Mouse (Mus musculus) embryonic fibroblast, embryonic 13.5 days (primary cell): ENCODE measurements around the gene Fra10ac1.

ENCODE experiments used
- CTCF ChIP-seq: IDR thresholded peaks from 2 replicates; pipeline ENCODE4 v1.5.1; 2011; ENCODE audit warnings: mild to moderate bottlenecking, control low read depth, low read length, moderate library complexity, borderline replicate concordance; ENCODE audit not compliant: insufficient read depth
- POLR2A ChIP-seq: IDR thresholded peaks from 2 replicates; pipeline ENCODE4 v1.6.1; 2011; ENCODE audit warnings: low read depth, mild to moderate bottlenecking, control low read depth, low read length, moderate library complexity

GRCm38 (mm10) chr19:38143540-38144271 is 80.2 kb downstream of the Fra10ac1 start:
- TF ChIP-seq POLR2A (no peak), CTCF (no peak)
